Mouse (Mus musculus): Measurements from ENCODE around the gene Tmem231.
A peak's percentile ranks its signal among the peaks of the same experiment; 100 is the strongest.

DNA sequence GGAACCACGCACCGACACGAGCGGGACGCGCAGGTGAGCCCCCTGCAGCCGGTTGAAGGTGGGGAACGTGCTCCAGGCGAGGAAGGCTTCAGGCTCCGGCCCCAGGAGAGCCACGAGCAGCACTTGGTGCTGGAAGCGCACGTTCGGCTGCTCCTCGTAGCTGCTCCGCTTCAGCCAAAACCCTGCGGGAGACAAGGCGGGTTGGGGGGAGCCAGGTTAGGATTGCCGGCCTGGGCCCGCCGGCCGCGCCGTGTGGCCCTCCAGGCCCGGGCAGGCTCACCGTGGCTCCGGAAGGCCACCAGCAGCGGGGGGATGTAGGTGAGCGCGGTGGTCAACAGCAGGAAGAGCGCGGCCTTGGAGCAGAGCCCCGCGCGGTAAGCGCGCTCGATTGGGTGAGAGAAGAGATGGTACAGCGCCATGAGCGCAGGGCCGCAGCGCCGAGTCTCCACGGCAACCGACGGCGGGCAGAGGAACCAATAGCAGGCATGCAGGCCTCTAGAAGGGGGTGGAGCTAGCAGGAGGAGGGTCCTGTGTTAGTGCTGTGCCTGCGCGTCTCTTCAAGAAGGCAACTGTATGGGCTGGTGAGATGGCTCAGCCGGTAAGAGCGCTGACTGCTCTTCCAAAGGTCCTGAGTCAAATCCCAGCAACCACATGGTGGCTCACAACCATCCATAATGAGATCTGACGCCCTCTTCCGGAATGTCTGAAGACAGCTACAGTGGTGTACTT is at the start of gene Tmem231:
- TF ChIP-seq POLR2A (IDR thresholded peaks at IDR 0.05; ENCODE audit: insufficient read length, low read depth) (peak; percentile 37), TCF12 (IDR thresholded peaks at IDR 0.05; ENCODE audit: insufficient read depth, poor library complexity, severe bottlenecking) (no peak), TCF3 (IDR thresholded peaks at IDR 0.05; ENCODE audit: insufficient read length, low read depth) (no peak), MYOD1 (IDR thresholded peaks at IDR 0.05; ENCODE audit: control insufficient read depth in 1 of 3, insufficient read length in 2 of 3, low read depth in 2 of 3) (no peak), REST (IDR thresholded peaks at IDR 0.05; ENCODE audit: insufficient read depth, insufficient read length) (no peak), E2F4 (IDR thresholded peaks at IDR 0.05; ENCODE audit: insufficient read depth) (no peak), MYOG (IDR thresholded peaks at IDR 0.05; ENCODE audit: control insufficient read depth in 1 of 3, insufficient read depth in 1 of 3, insufficient read length in 2 of 3, low read depth in 2 of 3) (no peak), MAX (IDR thresholded peaks at IDR 0.05; ENCODE audit: low read depth) (no peak), USF1 (IDR thresholded peaks at IDR 0.05; ENCODE audit: low read depth) (no peak), POLR2AphosphoS2 (IDR thresholded peaks at IDR 0.05; ENCODE audit: insufficient read length, low read depth) (no peak)

All from myocyte (in vitro differentiated cells).